Mouse (Mus musculus) right cerebral cortex, postnatal 14 days (tissue): ENCODE data around the gene Car11.
A peak's percentile ranks its signal among the peaks of the same experiment; 100 is the strongest.

ENCODE experiments used
- DNase-seq: peaks from one replicate; pipeline ENCODE4 v3.0.0; 2022

Car11 gene

GRCm38 (mm10) chr7:45711316-45712021, 11.8 kb downstream of the Car11 start:
- no peak for DNase-seq

GRCm38 (mm10) chr7:45712022-45712757, 12.5 kb downstream of the Car11 start:
- DNase-seq = no peak

- DNase-seq = no peak
These were observed 13.8 kb downstream of the Car11 start for GRCm38 (mm10) chr7:45713396-45713795.

GRCm38 (mm10) chr7:45713881-45714520, 14.4 kb downstream of the Car11 start:
- DNase-seq = no peak

- no peak for DNase-seq
These were observed 15.0 kb downstream of the Car11 start for GRCm38 (mm10) chr7:45714630-45715089.

GRCm38 (mm10) chr7:45715090-45715708, 15.6 kb downstream of the Car11 start, which contains the start of gene Rpl18:
Rpl18 (plus strand) TSS chr7:45715457.
- DNase-seq = peak; percentile 99

GRCm38 (mm10) chr7:45715741-45716459, 16.3 kb downstream of the Car11 start:
- DNase-seq = no peak

GRCm38 (mm10) chr7:45716460-45716857, 16.8 kb downstream of the Car11 start:
- no peak for DNase-seq

- no peak for DNase-seq
These were observed 17.6 kb downstream of the Car11 start for GRCm38 (mm10) chr7:45716952-45717917.

- peak; percentile 99 for DNase-seq
These were observed 18.3 kb downstream of the Car11 start, which contains the start of gene Sphk2 for GRCm38 (mm10) chr7:45717918-45718297. Sphk2 (minus strand) TSS chr7:45718002.

GRCm38 (mm10) chr7:45718331-45718730, 18.7 kb downstream of the Car11 start:
- DNase-seq = no peak

- no peak for DNase-seq
These were observed 19.5 kb downstream of the Car11 start for GRCm38 (mm10) chr7:45719180-45719579.

GRCm38 (mm10) chr7:45719738-45720412, 20.2 kb downstream of the Car11 start:
- DNase-seq = no peak

- DNase-seq = no peak
These were observed 21.0 kb downstream of the Car11 start, which contains the start of gene Fam83e for GRCm38 (mm10) chr7:45720413-45721233. Fam83e (plus strand) TSS chr7:45721212.

- DNase-seq = no peak
These were observed 21.6 kb downstream of the Car11 start for GRCm38 (mm10) chr7:45721234-45721571.

- no peak for DNase-seq
These were observed 22.2 kb downstream of the Car11 start for GRCm38 (mm10) chr7:45721642-45722347.

GRCm38 (mm10) chr7:45722348-45722713, 22.7 kb downstream of the Car11 start:
- no peak for DNase-seq

- no peak for DNase-seq
These were observed 23.7 kb downstream of the Car11 start for GRCm38 (mm10) chr7:45723301-45723700.

GRCm38 (mm10) chr7:45723781-45724180, 24.1 kb downstream of the Car11 start:
- no peak for DNase-seq
